Mouse (Mus musculus): ENCODE measurements around the gene Ccser2.

DNA sequence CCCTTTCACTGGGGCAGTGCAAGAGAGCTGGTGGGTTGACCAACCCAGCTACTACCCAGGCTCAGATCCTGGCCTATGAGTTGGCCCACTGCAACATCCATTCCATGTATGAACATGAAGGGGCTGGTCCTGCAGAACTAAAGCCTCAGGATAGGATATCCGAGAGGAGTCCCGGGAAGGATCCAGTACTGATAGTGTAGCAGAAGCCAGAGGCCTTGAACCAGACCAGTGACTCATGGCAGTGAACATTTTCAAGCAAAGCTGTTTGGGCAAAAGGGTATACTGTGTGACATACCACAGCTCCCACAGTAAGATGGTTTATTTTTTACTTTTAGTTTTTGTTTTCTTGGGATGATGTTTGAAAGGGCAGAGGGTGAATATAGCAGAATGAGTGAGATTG lies 41.1 kb upstream of the Ccser2 start:
- TF ChIP-seq GATA1 (IDR thresholded peaks at IDR 0.05; ENCODE audit: low read length): no peak
- no peak for TF ChIP-seq TAL1 (IDR thresholded peaks at IDR 0.05; ENCODE audit: low read length)
